In genomic region chr10:44820379-44820778, GRCm38 (mm10) we compare ENCODE assay signal across 1 mouse cellular context.
TF ChIP-seq lines count a peak whose summit lies in the region.

No protein-coding gene starts in this region.

TF ChIP-seq in CH12.LX, 34 proteins besides CTCF, POLR2A, EP300 and RAD21 (continued from another document):
- TF ChIP-seq ZNF384 (IDR thresholded peaks at IDR 0.05; ENCODE audit: low read depth, low read length) (peak; percentile 64), MAX (IDR thresholded peaks at IDR 0.05; ENCODE audit: low read length) (no peak)
